Mouse (Mus musculus): ENCODE data around the gene Tnks1bp1.

DNA sequence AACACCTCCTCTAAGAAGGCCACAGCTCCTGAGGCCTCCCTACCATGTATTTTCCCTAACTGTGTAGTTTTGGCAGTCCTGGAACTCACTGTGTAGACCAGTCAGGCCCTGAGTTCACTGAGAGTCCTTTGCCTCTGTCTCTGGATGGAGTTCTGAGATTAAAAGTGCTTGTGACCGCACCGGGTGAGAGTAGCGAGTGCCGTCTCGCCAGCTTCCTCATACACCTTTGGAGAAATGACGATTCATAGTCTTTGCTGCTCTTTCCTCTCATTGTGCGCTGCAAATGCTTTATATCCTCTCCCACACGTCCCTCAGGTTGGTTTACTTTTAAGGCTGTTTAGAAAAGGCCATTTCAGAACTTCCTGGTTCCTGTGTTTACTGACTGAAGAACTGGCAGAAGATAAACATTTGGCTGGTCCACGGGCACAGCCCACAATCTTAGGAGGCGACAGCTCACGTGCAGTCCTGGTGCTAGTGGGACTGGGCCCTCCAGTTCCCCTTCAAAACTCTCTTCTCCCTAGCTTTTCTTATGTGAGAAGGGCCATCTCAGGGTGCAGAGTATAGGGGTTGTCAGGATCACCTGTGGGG, 57.7 kb downstream of the Tnks1bp1 start:
- TF ChIP-seq CTCF (IDR thresholded peaks at IDR 0.05; ENCODE audit: low read depth) (no peak), EP300 (IDR thresholded peaks at IDR 0.05; ENCODE audit: low read depth) (no peak)
